Mouse (Mus musculus) fibroblast of lung, adult 2 months (primary cell): ENCODE results near the gene Dusp2.

ENCODE experiments used
- DNase-seq: peaks from one replicate; pipeline ENCODE4 v3.0.0-alpha.2; 2011; ENCODE audit warnings: low read depth

Gene Dusp2

GRCm38 (mm10) chr2:127323667-127324066, 12.3 kb upstream of the Dusp2 start:
- no peak for DNase-seq

GRCm38 (mm10) chr2:127324456-127324855, 11.5 kb upstream of the Dusp2 start:
- DNase-seq: no peak

GRCm38 (mm10) chr2:127328090-127328851, 7.7 kb upstream of the Dusp2 start:
- no peak for DNase-seq

- DNase-seq: no peak
Measured at GRCm38 (mm10) chr2:127332807-127333570, 3.0 kb upstream of the Dusp2 start.

- DNase-seq: no peak
Measured at GRCm38 (mm10) chr2:127333945-127334603, 1.9 kb upstream of the Dusp2 start.

- DNase-seq: no peak
Measured at GRCm38 (mm10) chr2:127335078-127335541, 849 bp upstream of the Dusp2 start.

GRCm38 (mm10) chr2:127336497-127336832, 506 bp downstream of the Dusp2 start:
- no peak for DNase-seq

- no peak for DNase-seq
Measured at GRCm38 (mm10) chr2:127336885-127337284, 926 bp downstream of the Dusp2 start.

GRCm38 (mm10) chr2:127337531-127337930, 1.6 kb downstream of the Dusp2 start:
- no peak for DNase-seq

GRCm38 (mm10) chr2:127338012-127338411, 2.1 kb downstream of the Dusp2 start:
- no peak for DNase-seq

GRCm38 (mm10) chr2:127338416-127338815, 2.5 kb downstream of the Dusp2 start, which contains the start of gene Astl:
Gene Astl (plus strand): TSS chr2:127338639.
- no peak for DNase-seq

GRCm38 (mm10) chr2:127338833-127339232, 2.9 kb downstream of the Dusp2 start:
- DNase-seq: no peak

- DNase-seq: no peak
Measured at GRCm38 (mm10) chr2:127339262-127339661, 3.3 kb downstream of the Dusp2 start.

GRCm38 (mm10) chr2:127341159-127341558, 5.2 kb downstream of the Dusp2 start:
- no peak for DNase-seq

- no peak for DNase-seq
Measured at GRCm38 (mm10) chr2:127346334-127346733, 10.4 kb downstream of the Dusp2 start.

GRCm38 (mm10) chr2:127347147-127347985, 11.4 kb downstream of the Dusp2 start:
- no peak for DNase-seq

- no peak for DNase-seq
Measured at GRCm38 (mm10) chr2:127353881-127354280, 17.9 kb downstream of the Dusp2 start.

GRCm38 (mm10) chr2:127362459-127363281, 26.7 kb downstream of the Dusp2 start, which contains the start of gene Adra2b:
Gene Adra2b (plus strand): TSS chr2:127363208.
- peak; percentile 46 for DNase-seq

GRCm38 (mm10) chr2:127363282-127363652, 27.3 kb downstream of the Dusp2 start:
- no peak for DNase-seq

GRCm38 (mm10) chr2:127363696-127364095, 27.7 kb downstream of the Dusp2 start:
- no peak for DNase-seq

- DNase-seq: no peak
Measured at GRCm38 (mm10) chr2:127364452-127364851, 28.5 kb downstream of the Dusp2 start.
